Mouse (Mus musculus) heart, embryonic 16.5 days (tissue): Measurements from ENCODE around the gene Rmi2. TPM values are rescaled to one million over a fixed set of nuclear protein-coding genes. Genes with fewer than 3 reads are reported as not detected.

Experiments
- ATAC-seq: fragments of 200-750 bp; cut with Nextera tagmentation; replicated peaks from 2 replicates; pipeline ENCODE4 v1.8.0; 2017; ENCODE audit warnings: moderate number of reproducible peaks; ENCODE audit not compliant: insufficient read depth, low FRiP score; ENCODE audit errors: extremely low read depth
- H3K27ac ChIP-seq: fragments of 300-500 bp; sonication (generic); 2 replicates; pipeline ENCODE4 v1.5.1; 2014; ENCODE audit warnings: mild to moderate bottlenecking, low read length, control low read depth, moderate library complexity
- H3K27me3 ChIP-seq: fragments of 300-500 bp; sonication (generic); 2 replicates; pipeline ENCODE4 v1.6.1; 2014; ENCODE audit warnings: low read length, mixed read lengths; ENCODE audit not compliant: control insufficient read depth, insufficient read depth
- H3K36me3 ChIP-seq: fragments of 300-500 bp; sonication (generic); 2 replicates; pipeline ENCODE4 v1.6.1; 2014; ENCODE audit not compliant: control insufficient read depth, insufficient read depth
- H3K4me1 ChIP-seq: fragments of 300-500 bp; sonication (generic); 2 replicates; pipeline ENCODE4 v1.6.1; 2014; ENCODE audit warnings: low read length, mixed read lengths; ENCODE audit not compliant: control insufficient read depth, insufficient read depth
- H3K4me2 ChIP-seq: fragments of 300-500 bp; sonication (generic); 2 replicates; pipeline ENCODE4 v1.6.1; 2014; ENCODE audit warnings: low read depth, mild to moderate bottlenecking, control low read depth, low read length
- H3K4me3 ChIP-seq: fragments of 300-500 bp; sonication (generic); 2 replicates; pipeline ENCODE4 v1.5.1; 2014; ENCODE audit warnings: mild to moderate bottlenecking, control low read depth, low read length
- H3K9ac ChIP-seq: fragments of 300-500 bp; sonication (generic); 2 replicates; pipeline ENCODE4 v1.6.1; 2014; ENCODE audit warnings: low read length, control low read depth
- H3K9me3 ChIP-seq: fragments of 300-500 bp; sonication (generic); replicated peaks from 2 replicates; pipeline ENCODE4 v1.6.1; 2016; ENCODE audit warnings: low read length; ENCODE audit not compliant: control insufficient read depth
- WGBS: fragments of 180-500 bp; shearing (Covaris S2); extraction: QIAGEN DNeasy Blood & Tissue Kit; methylation state at CpG from one replicate; pipeline ENCODE4 v1.1.7; 2014; 5-methylcytosine and 5-hydroxymethylcytosine counted together
- polyA plus RNA-seq: library from polyadenylated mRNA; unstranded; fragments of >200 nt; fragmentation: Nextera tagmentation; extraction: Ambion mirVana; gene quantifications from 2 replicates; pipeline ENCODE4 v1.2.1, GENCODE M21; 2015

Rmi2 gene
- 2.8 and 3.0 TPM in 2 replicates for polyA plus RNA-seq

GRCm38 (mm10) chr16:10834911-10835587 lies at the start of gene Rmi2:
Gene Rmi2, plus strand, starts transcription at chr16:10835059.
- H3K27me3 ChIP-seq: no peaks in the 10 kb centered on the region
- ATAC-seq: peak; percentile 81
- no peaks in the 10 kb centered on the region for H3K9me3 ChIP-seq
- peaks cover 33% of the 10 kb centered on the region for H3K4me1 ChIP-seq
- H3K36me3 ChIP-seq: no peaks in the 10 kb centered on the region
- peak within 1 kb of the TSS; percentile 91 for H3K9ac ChIP-seq
- H3K27ac ChIP-seq: peak within 1 kb of the TSS; percentile 81
- peak within 1 kb of the TSS; percentile 95 for H3K4me2 ChIP-seq
- under 1% methylated on average over 67 of the region's 69 CpGs for WGBS
- peak within 1 kb of the TSS; percentile 91 for H3K4me3 ChIP-seq

DNA sequence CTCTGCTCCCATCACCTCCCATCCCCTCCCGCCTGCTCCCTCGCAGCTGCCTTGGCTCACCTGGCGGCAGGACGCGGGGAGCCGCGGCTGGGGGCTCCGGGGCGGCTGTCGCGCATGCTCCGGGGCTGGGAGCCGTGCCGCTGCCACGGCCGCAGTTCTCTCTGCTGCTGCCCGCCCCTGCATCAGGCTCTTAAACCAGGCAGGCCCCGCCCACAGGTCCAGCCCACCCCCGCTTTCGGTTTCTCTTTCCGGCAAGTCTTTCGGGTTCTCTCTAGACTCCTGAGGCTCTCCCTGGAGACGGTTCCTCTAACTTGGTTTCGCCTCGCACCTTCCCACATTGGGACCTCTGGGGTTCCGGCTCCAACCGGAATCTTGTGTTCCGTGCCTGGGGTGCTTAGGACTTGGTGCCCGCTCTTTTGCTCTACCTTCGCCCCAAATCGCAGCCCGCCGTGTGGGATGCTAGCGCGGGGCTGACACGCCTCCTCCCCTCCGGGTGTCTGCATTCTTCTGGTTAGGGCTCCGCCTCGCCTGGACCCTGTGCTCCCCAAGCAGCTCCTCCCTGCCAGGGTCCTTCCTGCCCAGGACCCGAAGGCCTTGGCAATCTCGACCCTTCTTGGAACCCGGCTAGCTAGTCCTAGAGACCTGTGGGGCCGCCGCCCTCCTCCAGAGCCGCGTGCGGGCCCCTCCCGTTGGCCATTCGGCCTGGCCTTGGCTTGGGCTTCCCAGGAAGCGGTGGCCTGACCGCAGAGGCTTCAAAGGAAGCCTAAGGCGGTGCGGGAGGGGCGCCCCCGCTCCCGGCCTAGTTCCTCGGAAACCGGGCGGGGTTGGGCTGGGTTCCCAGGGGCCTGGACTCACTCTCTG lies 49.3 kb upstream of the Rmi2 start, which contains the start of gene Socs1:
Gene Socs1, minus strand, starts transcription at position 166 of the 861 bp plus-strand sequence.
- peak within 1 kb of the TSS; percentile 70 for H3K9ac ChIP-seq
- H3K4me2 ChIP-seq: peak within 1 kb of the TSS; percentile 97
- H3K27ac ChIP-seq: peak within 1 kb of the TSS; percentile 88
- no peaks in the 10 kb centered on the region for H3K9me3 ChIP-seq
- H3K36me3 ChIP-seq: no peaks in the 10 kb centered on the region
- peaks cover 53% of the 10 kb centered on the region for H3K4me1 ChIP-seq
- H3K4me3 ChIP-seq: peak within 1 kb of the TSS; percentile 76
- under 1% methylated on average over 57 of the region's 59 CpGs for WGBS
- H3K27me3 ChIP-seq: no peaks in the 10 kb centered on the region
- peak; percentile 77 for ATAC-seq

DNA sequence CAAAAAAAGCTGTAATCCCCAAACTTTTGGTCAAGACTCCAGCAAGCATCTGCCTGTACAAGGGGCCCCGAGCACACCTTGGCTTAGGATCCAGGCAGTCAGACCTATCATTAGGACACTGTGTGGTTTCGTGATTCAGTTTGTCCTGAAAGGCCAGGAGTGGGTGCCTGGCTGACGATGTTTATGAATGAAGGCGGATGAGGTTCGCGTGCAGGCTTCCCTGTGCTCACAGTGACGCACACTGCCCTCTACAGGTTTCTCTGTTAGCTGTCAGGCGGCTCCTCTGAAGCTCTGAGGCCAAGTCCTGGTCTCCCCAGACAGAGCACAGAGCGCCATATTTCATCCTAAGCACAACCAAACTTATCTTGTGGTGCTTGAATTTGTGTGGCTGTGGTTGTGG lies 48.6 kb upstream of the Rmi2 start:
- peak overlapping the region; percentile 88 for H3K27ac ChIP-seq
- H3K9me3 ChIP-seq: no peaks in the 10 kb centered on the region
- H3K27me3 ChIP-seq: no peaks in the 10 kb centered on the region
- peak; percentile 25 for ATAC-seq
- no peaks in the 10 kb centered on the region for H3K36me3 ChIP-seq
- WGBS: 3% methylated on average over 9 of the region's 9 CpGs
- H3K9ac ChIP-seq: peak overlapping the region; percentile 70
- H3K4me1 ChIP-seq: peaks cover 46% of the 10 kb centered on the region
- peak overlapping the region; percentile 97 for H3K4me2 ChIP-seq
- peak overlapping the region; percentile 76 for H3K4me3 ChIP-seq

DNA sequence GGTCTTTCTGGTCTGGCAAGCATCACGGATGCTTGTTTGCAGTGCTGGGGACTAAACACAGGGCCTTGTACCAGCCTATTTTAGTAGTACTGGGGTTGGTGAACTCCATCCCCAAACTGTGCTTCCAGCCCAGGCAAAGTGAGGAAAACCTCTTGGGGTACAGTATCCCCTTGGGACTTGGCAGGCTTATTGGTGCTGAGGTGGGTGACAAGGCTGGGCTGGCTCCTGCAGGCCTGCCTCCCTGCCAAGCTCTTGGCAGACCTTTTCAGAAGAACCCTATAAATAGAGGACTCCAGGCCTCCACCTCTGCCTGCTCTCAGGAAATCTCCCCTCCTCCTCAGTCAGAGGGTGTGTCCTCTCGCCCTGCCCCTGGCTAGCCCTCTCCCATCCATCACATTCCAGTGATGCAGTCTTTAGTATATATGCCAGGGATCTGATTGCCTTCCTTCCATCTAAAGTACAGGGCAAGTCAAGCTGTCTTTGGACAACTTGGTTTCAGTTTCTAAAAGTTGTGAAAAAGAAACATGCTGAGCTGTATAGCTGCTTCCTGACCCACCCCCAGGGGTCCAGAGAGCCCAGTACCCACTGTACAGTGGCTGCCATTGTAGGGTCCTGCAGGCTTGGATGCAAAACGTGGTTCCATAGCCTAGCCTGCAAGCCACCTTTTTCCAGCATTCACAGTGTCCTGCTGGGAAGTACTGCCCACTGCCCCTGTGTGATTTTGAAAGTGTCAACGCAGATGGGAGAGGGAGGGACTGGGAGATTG lies 47.9 kb upstream of the Rmi2 start:
- ATAC-seq: 0 out of 2 replicates have a peak, but pooled peaks have one; percentile 7
- Histone ChIP-seq H3K9me3 (no peaks in the 10 kb centered on the region), H3K4me2 (peak overlapping the region; percentile 97), H3K4me1 (peaks cover 40% of the 10 kb centered on the region), H3K27me3 (no peaks in the 10 kb centered on the region), H3K4me3 (no peak overlapping the region), H3K36me3 (no peaks in the 10 kb centered on the region), H3K27ac (peak overlapping the region; percentile 88), H3K9ac (no peak overlapping the region)
- WGBS: 45% methylated on average over 4 of the region's 4 CpGs

GRCm38 (mm10) chr16:10787548-10788058 lies 47.3 kb upstream of the Rmi2 start:
- Histone ChIP-seq H3K4me1 (peaks cover 33% of the 10 kb centered on the region), H3K4me2 (no peak overlapping the region), H3K27me3 (no peaks in the 10 kb centered on the region), H3K9ac (no peak overlapping the region), H3K36me3 (no peaks in the 10 kb centered on the region), H3K27ac (no peak overlapping the region; the same call in 1 of the 2 replicates), H3K9me3 (no peaks in the 10 kb centered on the region), H3K4me3 (no peak overlapping the region)
- 65% methylated on average over 7 of the region's 7 CpGs for WGBS
- ATAC-seq: no peak

- Histone ChIP-seq H3K27me3 (no peaks in the 10 kb centered on the region), H3K4me2 (no peak within 1 kb of the TSS), H3K27ac (no peak within 1 kb of the TSS), H3K36me3 (no peaks in the 10 kb centered on the region), H3K9ac (no peak within 1 kb of the TSS), H3K9me3 (no peaks in the 10 kb centered on the region), H3K4me1 (peaks cover 26% of the 10 kb centered on the region), H3K4me3 (no peak within 1 kb of the TSS)
- no peak for ATAC-seq
- WGBS: 54% methylated on average over 15 of the region's 16 CpGs
Observed at GRCm38 (mm10) chr16:10788271-10788670, 46.6 kb upstream of the Rmi2 start, which contains the start of gene Tnp2. Gene Tnp2, minus strand, starts transcription at chr16:10788660.

DNA sequence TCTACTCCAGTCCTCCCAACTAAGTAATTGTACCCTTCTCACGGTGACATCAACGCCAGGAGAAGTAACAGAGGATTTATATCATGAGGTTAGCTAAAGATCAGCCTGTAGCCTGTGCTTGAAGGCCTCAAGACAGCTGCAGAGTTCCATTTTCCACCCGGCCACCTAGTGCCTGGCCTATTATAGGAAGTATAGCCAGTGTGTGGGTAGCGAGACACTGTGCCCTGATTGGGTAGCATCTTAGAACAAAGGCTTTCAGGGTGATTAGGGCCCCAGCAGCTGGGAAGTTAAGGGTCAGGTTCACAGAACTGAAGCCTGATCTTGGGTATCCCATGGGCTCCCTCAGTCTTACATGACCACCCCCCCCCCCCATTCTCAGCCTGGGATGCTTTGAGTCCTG lies 46.0 kb upstream of the Rmi2 start:
- 75% methylated on average over 4 of the region's 4 CpGs for whole genome bisulfite sequencing

DNA sequence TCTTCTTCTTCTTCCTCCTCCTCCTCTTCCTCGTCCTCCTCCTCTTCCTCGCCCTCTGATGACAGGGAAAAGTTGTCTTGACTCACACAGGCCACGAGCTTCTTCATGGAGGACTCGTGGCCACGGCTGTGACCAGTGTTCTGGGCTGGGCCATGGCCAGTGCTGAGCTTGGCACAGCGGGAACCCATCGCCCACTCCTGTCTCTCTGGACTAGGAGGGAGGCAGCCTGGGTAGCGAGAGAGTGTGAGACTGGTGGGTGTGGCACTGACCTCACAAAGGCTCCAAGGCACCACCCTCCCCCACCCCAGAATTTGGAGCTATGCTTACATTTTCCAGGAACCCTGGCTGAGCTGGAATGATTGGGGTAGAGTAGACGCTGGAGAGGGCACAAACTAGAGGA lies 44.2 kb upstream of the Rmi2 start, which contains the start of gene Prm3:
Gene Prm3, minus strand, starts transcription at position 213 of the 400 bp plus-strand sequence.
- ATAC-seq: no peak
- no peaks in the 10 kb centered on the region; the same call in 1 of the 2 replicates for H3K27me3 ChIP-seq
- no peaks in the 10 kb centered on the region for H3K36me3 ChIP-seq
- H3K9ac ChIP-seq: no peak within 1 kb of the TSS
- no peak within 1 kb of the TSS for H3K27ac ChIP-seq
- peaks cover 19% of the 10 kb centered on the region for H3K4me1 ChIP-seq
- H3K4me3 ChIP-seq: no peak within 1 kb of the TSS
- H3K9me3 ChIP-seq: no peaks in the 10 kb centered on the region
- 72% methylated on average over 9 of the region's 9 CpGs for WGBS
- H3K4me2 ChIP-seq: no peak within 1 kb of the TSS

More for the DNA sequence above, 46.0 kb upstream of the Rmi2 start:
- H3K4me1 ChIP-seq: peaks cover 20% of the 10 kb centered on the region
- no peak overlapping the region for H3K9ac ChIP-seq
- H3K9me3 ChIP-seq: no peaks in the 10 kb centered on the region
- no peak overlapping the region for H3K4me2 ChIP-seq
- no peak overlapping the region for H3K4me3 ChIP-seq
- ATAC-seq: no peak
- H3K36me3 ChIP-seq: no peaks in the 10 kb centered on the region
- H3K27me3 ChIP-seq: no peaks in the 10 kb centered on the region
- no peak overlapping the region for H3K27ac ChIP-seq
